Mouse (Mus musculus): ENCODE results near the gene Kazn.

- TF ChIP-seq TAL1 (IDR thresholded peaks at IDR 0.05; ENCODE audit: low read length) (no peak), GATA1 (IDR thresholded peaks at IDR 0.05; ENCODE audit: low read length) (no peak)
Observed at GRCm38 (mm10) chr4:142261725-142262124, 22.5 kb upstream of the Kazn start.

All from erythroblast, embryonic 14.5 days (primary cell).